Mouse (Mus musculus): ENCODE data around the gene 1700013G24Rik.

DNA sequence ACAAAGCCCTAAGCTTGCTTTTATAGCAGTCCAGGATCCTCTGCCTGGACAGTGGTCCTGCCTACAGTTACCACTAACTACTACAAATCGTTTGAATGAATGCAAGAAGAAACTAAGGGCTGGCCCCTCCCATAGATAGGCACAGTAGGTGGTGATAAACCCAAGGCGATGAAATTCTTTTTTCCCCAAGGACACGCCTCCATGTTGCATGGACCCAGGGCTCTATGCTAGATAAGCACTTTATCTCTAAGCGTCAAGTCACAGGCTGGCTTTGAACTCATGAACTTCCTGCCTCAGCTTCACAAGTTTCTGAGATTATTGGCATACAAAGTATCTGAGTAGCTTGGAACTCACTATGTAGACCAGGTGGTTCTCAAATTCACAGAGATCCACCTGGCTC lies 4.2 kb downstream of the 1700013G24Rik start:
- TF ChIP-seq CTCF (IDR thresholded peaks at IDR 0.05; ENCODE audit: borderline replicate concordance, insufficient read depth, low read length) (no peak), POLR2A (IDR thresholded peaks at IDR 0.05; ENCODE audit: low read depth, low read length) (no peak)

Data from embryonic fibroblast, embryonic 13.5 days (primary cell).